Mouse (Mus musculus): ENCODE measurements around the gene Snx7. TPM values are rescaled to one million over a fixed set of nuclear protein-coding genes. Genes with fewer than 3 reads are reported as not detected.

The Snx7 gene
- not detected in 2 replicates for polyA plus RNA-seq (2012)

DNA sequence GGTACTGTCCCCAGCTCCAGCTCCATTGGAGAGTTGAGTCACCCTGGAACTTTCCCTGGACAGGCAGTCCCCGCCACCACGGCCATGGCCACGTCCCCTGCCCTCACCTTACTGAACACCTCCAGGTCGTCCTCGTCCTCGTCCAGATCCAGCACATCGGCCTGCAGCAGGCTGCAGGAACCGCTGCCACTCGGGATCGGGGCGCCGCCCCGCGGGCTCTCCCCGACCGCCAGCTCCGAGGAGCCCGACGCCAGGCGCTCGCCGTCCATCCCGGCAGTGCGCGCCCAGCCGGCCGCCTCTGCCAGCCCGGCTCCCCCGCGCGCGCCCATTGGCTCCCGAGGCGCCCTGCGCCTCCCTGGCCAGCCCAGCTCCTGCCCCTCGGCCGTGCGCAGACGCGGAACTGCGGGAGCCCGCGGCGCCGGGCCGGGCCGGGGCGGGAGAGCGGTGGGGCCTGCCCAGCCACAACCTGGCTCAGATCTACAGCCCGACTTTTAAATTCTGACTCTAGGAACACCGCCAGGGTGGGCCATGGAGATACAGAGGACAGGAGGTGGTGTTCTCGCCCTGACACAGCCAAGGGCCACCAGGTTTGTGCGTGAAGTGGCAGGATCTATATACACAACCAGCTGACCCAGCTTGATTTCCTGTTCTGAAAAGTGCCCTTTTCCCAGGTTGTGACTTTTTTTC lies at the start of gene Snx7:
Gene Snx7, minus strand, starts transcription at position 300 of the 687 bp plus-strand sequence.
- TF ChIP-seq GATA1 (IDR thresholded peaks at IDR 0.05; ENCODE audit: low read length), result no peak

DNA sequence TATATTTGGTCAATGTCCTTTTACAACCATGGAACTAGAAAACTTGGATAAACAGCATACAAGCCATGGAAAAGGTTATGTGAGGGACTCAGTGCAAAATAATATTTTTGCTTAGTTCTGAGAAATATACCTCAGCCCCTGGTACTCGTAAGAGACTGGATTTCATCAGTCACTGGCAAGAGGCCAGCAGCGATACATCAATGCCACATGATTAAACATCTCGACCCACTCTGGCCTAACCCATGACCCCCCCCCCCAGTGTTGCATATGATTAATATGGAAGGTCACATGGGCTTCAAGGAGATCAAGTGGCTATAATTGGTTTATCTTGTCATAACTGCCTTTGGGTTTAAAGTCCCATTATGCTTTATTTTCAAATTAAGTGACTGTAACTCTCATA lies 46.7 kb upstream of the Snx7 start:
- TF ChIP-seq GATA1 (IDR thresholded peaks at IDR 0.05; ENCODE audit: low read length), result no peak

DNA sequence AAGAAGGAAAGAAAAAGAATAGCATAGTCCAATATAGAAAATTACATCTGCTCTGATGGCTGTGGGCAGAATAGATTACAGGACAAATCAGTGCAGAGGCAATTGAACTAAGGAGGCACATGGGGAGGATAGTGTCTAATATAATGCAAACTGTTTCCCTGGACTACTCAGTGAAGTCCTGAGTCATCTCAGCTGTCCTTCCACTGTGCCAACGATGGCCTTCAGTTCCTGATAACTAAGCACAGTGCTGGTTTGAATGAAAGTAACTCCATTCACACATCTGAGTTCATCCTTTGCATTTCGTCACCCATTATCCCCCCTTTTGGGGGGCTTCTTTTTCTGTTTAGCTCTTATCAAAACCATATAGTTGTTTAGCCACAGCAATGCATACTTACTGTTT lies 25.0 kb upstream of the Snx7 start:
- no peak for TF ChIP-seq GATA1 (IDR thresholded peaks at IDR 0.05; ENCODE audit: low read length)

DNA sequence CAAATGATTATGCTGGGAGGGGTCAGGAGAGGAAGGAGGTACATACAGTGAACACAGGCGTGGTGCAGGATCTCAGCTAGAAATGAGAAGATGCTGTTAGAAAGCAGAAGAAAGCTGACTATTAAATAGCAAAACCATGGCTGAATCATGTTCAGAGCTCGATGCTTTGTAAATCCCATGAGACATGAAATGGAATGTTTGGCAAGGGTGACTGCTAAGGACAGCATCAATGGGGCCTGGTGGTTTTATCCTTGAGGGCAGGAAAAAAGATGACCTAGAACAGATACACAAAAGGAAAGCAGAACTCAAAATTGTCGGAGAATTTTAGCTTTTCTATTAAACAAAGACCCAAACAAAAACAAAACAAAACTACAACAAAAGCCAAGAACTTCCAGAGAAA lies 6.7 kb upstream of the Snx7 start:
- TF ChIP-seq GATA1 (IDR thresholded peaks at IDR 0.05; ENCODE audit: low read length), result no peak

DNA sequence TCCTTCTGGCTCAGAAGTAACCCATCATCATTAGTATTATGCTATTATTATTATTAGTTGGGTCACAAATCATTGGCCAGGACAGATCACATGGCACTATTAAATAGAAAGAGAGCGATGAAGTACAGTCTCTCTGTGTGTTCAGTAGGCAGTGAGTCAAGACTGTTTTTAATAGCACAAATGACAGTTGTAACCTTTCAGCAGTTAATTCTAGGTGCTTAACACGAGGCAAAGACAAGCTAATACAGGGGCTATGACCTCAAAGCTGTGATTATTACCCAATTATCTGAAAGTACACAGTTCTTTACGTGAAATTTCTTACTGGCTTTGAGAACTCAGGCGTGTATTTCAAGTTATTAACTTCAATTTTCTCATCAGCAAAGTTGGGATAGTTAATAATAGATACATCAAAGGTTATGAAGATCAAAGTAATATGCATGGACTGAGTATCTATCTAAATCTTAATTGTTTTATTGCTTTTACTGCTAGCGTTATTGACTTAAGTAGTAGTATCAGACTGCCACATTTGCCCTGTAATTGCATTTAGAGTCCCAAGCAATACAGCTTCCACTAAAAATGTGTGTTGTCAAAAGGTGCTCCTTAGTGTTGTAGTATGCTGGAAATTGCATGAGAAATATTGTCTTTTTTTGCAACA lies 4.6 kb upstream of the Snx7 start:
- TF ChIP-seq GATA1 (IDR thresholded peaks at IDR 0.05; ENCODE audit: low read length), result no peak

DNA sequence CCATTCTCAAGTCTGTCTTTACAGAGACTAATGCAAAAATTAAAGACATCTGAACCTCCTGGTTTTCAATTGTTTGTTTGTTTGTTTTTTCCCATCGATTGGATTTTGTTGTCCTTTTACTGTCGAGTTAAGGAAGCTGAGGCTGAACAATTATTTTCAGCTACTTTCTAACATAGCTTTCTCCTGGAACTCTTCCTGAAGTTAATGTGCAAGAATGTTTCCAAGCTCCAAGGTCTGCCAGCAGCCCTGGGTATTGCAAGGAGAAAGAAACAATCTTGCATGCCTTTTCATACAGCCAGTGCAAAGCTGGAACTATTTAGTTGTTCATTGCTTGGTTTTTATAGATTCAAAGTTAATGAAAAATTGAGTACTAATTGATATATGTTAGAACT lies 584 bp upstream of the Snx7 start:
- TF ChIP-seq GATA1 (IDR thresholded peaks at IDR 0.05; ENCODE audit: low read length), result no peak

DNA sequence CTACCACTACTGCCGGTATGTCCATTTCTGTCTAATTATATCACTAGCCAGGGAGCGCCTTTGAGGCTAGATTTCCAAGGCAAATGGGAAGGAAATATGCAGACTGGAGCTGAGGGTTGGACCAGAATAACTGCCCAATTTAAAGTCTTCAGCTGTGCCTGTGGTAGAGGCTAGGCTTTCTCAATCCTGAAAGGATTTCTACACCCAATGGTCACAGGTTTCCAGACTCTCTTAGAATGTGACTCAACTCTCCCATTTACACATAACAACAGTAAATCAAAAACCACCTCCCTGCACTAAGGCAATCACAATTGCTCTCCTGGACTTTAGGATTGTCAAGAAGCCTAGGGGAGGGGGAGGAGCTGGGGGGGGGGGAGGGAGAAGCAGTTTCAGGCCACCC lies 645 bp downstream of the Snx7 start:
- no peak for TF ChIP-seq GATA1 (IDR thresholded peaks at IDR 0.05; ENCODE audit: low read length)

DNA sequence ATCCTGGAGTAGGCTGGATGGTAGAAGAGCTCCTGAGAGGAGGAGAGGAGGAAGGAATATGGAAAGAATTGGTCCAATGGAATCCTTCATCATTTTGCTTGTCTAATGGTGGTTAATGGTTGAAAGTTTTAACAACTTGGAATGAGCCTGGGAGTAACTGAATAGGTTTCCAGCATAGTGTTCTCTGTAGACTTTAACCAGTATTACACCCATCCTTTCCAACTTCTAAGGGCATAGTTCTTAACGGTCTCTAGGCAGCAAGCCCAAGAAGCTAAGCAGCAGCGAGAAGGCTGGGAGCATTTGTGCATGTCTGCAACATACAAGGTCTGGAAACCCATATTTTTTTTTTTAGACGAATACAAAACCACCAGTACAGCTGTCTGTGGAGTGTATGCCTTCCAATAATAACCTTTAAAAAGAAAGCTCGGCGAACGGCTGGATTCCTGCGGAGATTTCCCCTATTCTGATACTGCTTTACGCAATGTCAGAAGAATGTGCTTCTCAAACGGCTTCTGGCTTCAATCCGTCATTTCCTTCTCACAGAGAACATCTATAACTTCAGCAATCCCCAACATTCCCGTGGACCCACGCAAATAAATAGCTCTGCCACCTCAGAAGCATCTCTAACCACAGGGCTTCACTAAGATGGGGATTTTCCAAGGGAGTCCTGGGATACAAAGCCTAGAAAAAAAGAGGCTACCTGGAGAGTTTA lies 1.9 kb downstream of the Snx7 start:
- no peak for TF ChIP-seq GATA1 (IDR thresholded peaks at IDR 0.05; ENCODE audit: low read length)

DNA sequence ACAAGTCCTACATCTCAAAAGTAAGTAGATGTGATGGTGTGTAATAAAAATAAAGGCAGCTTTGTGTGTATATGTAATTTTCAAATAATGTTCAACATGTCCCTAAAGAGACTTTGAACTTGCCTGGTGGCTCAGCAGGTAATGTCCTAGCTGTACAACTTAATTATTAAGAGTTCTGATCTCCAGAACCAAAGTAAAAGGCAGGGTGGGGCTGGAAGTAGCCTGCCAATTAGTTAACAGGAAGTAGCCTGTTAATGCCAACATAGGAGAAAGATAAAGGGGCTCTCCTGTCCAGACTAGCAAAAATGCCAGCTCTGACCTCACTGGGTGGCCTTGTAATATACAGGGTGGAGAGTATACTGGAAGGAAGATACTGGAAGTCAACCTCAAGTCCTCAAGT lies 3.1 kb downstream of the Snx7 start:
- TF ChIP-seq GATA1 (IDR thresholded peaks at IDR 0.05; ENCODE audit: low read length), result no peak

DNA sequence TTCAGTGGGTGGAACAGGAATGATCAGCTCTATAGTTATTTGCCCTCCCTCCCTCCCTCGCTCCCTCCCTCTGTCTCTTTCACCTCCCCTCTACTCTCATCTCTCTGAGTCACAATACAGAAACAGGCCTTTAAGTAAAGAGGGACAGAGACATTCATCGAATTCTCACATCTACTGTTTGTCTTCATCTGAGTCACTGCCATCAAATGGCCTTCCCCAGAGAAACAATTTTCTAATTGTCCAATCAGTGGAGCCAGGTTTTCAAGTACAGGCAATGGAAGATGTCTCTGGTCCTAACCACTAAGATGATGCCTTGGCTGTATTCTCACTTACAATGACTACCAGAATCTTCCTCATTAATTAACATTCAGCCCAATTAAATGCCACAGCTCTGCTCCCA lies 5.8 kb downstream of the Snx7 start:
- no peak for TF ChIP-seq GATA1 (IDR thresholded peaks at IDR 0.05; ENCODE audit: low read length)

DNA sequence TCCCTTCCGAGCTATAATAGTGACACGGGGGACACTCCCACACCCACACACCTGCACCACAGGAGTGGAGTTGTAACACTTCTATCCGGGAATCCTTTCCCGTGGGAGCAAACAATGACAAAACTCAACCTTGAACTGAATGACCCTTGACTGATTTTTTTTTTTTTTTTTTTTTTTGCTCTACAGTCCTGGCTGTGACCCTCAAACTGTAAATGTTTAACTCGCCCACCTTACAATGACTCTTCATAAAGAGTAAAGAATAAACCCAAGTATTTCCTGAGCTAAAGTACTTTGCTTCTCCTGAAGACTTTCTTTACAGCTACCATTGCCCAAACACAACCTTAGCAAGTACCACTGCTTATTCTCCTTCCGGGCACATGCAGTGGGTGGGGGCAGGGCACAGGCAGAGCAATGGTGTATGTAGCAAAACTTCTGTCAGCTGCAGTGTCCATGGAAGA lies 6.7 kb downstream of the Snx7 start:
- TF ChIP-seq GATA1 (IDR thresholded peaks at IDR 0.05; ENCODE audit: low read length), result no peak

DNA sequence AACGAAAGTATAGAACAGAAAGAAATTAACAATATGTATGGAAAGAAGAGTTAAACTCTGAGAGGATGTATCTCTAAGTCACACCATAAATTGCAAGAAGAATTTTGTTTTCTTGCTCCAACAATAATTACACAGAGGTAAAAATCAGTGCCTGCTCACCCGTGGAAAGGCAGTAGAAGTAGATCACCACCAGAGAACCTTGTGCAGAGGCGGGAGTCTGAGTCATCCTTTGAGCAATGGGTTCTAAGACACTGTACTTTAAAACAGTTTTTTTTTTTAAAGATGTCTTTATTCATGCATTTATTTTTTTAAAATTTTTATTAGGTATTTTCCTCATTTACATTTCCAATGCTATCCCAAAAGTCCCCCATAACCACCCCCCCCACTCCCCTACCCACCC lies 9.7 kb downstream of the Snx7 start:
- no peak for TF ChIP-seq GATA1 (IDR thresholded peaks at IDR 0.05; ENCODE audit: low read length)

DNA sequence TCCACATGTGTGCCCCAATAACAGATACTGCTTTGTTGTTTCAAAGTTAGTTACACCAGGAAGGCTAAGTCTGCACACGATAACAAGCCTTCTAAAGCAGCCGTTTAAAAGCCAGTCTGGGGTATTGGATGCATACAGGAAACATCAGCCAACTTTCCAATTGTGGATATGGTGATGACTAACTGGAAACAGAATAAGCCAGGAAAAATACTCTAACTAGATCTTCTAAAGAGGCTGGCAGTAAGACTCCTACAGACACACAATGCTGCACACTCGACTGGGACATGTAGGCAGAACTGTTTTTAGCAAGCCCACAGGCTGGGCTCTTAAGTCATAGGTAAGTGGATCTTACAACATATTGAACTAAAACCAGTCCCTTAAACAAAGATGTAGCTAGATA lies 15.0 kb downstream of the Snx7 start:
- no peak for TF ChIP-seq GATA1 (IDR thresholded peaks at IDR 0.05; ENCODE audit: low read length)

DNA sequence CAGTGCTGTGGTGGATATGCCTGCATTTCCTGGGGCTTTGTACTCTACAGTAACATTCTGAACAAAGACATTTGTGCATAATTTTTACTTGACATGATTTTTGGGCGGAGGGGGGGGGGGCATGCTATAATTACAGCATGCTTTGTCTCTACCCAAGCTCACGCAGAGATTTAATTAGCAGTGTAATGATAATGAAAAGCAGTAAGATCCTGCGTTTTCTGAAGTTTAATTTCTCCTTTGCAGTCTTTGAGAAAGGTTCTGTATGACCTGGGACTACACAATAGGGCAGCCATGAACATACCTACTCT lies 16.7 kb downstream of the Snx7 start:
- TF ChIP-seq GATA1 (IDR thresholded peaks at IDR 0.05; ENCODE audit: low read length), result no peak

DNA sequence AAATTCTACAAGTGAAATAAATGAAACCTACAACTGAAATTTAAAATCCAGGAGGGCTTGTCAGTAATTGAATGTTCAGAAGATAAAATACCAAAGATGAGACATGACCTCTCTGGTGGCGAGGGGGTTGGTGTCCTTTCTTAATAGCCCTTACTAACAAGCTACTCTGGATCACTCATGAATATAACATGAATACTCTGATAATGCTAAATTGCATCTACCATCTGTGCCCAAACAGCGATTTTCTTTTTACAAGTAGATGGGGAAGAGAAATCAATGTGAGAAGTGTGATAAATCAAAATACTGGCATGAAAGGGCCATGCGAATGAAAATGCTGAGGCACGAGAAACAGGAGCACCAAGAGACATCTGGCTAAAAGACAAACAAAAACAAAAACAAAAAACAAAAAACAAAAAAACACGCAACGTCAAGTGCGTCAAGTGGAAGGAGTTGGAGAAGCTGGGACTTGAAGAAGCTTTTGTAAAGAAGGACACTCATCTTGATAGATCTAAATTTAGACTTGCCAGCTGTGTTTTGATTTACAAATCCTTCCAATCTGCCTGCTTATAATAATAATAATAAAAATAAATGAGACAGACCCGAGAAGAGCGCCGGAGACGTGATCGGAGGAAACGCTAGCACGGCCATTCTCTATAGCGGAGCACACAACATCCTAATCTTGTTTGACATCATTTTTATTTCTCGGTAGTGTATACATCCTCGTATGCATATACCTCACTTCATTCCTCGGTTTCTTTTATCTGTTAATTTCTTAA lies 17.3 kb downstream of the Snx7 start:
- TF ChIP-seq GATA1 (IDR thresholded peaks at IDR 0.05; ENCODE audit: low read length), result no peak

DNA sequence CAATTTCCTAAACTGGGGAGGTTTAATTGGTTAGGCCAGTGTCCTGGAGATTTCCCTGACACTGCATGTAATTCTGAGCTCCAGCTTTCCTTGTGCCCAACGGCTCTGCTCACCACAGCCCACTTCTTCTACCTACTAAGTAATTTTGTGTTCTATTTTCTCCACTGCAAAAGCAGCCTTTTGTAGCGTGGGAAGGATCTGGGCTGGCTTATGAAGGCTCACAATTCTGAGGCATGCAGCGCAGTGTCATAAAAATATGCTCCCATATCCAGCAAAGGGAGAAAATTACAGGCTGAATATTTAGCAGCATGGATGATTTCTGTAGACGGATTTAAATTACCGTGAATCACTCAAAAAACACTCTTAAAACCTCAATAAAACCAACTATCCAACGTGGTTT lies 19.9 kb downstream of the Snx7 start:
- no peak for TF ChIP-seq GATA1 (IDR thresholded peaks at IDR 0.05; ENCODE audit: low read length)
